Mouse (Mus musculus) testis, adult 2 months (tissue): ENCODE measurements around the gene St6galnac3.

ENCODE experiments used
- CTCF ChIP-seq: fragments of 200-500 bp; IDR thresholded peaks from 2 replicates; pipeline ENCODE4 v1.5.1; 2012; ENCODE audit warnings: low read depth, mild to moderate bottlenecking, inconsistent platforms, low read length, moderate library complexity; ENCODE audit not compliant: control insufficient read depth, insufficient read depth, insufficient replicate concordance
- POLR2A ChIP-seq: fragments of 200-500 bp; IDR thresholded peaks from 2 replicates; pipeline ENCODE4 v1.6.1; 2012; ENCODE audit warnings: low read depth, mild to moderate bottlenecking, inconsistent platforms, low read length, moderate library complexity; ENCODE audit not compliant: control insufficient read depth

- TF ChIP-seq CTCF (no peak), POLR2A (no peak)
Measured at GRCm38 (mm10) chr3:153664696-153665095, 60.3 kb downstream of the St6galnac3 start.
